Mouse (Mus musculus): Measurements from ENCODE around the gene 4930451I11Rik. TPM values are rescaled to one million over a fixed set of nuclear protein-coding genes. Genes with fewer than 3 reads are reported as not detected.

The 4930451I11Rik gene
- total and polyA plus RNA-seq, 3 experiments, result not detected

- Histone ChIP-seq H3K9ac (ENCODE audit: insufficient read depth, low read depth) (no peak overlapping the region), H3K27ac (ENCODE audit: insufficient read depth, low read depth) (no peak overlapping the region), H3K9me3 (replicated peaks; ENCODE audit: low read length) (peaks cover 5% of the 10 kb centered on the region), H3K79me2 (replicated peaks; ENCODE audit: control insufficient read depth, extremely low read depth, insufficient read depth, poor library complexity, severe bottlenecking) (peaks cover 6% of the 10 kb centered on the region), H3K4me1 (ENCODE audit: control insufficient read depth in 1 of 2, insufficient read depth in 2 of 2) (peaks cover 5 to 55% of the 10 kb centered on the region in 2 experiments; a peak in 3 of 4 replicates), H3K4me3 (replicated peaks in 1 of 3; ENCODE audit: low read depth in 2 of 3, low read length in 2 of 3, poor library complexity in 1 of 3) (no peak overlapping the region), H3K27me3 (replicated peaks) (no peaks in the 10 kb centered on the region), H3K36me3 (replicated peaks in 1 of 2; ENCODE audit: control insufficient read depth in 1 of 2, insufficient read depth in 1 of 2, low read length in 1 of 2) (peaks cover 88 to 99% of the 10 kb centered on the region in 2 experiments), H3K4me2 (ENCODE audit: insufficient read depth, low read depth, poor library complexity, severe bottlenecking) (no peak overlapping the region)
- in situ Hi-C loops (cut with MboI; ENCODE audit: low pct_ligation_motif_present, low pct_unique_long_range_greater_than_20kb, low sequenced_read_pairs), result loop anchor here (5.0 kb wide), 3 partner anchors 82 to 993 kb away; partner anchors contain the start of gene Setd1a
- no peak for DNase-seq (ENCODE audit: extremely low read depth)
- dilution Hi-C loops (cut with MboI; ENCODE audit: extremely low pct_ligation_motif_present, extremely low pct_unique_long_range_greater_than_20kb, low sequenced_read_pairs), result no loop called here
- TF ChIP-seq HCFC1 (IDR thresholded peaks at IDR 0.05; ENCODE audit: low read depth, low read length) (no peak), CHD2 (IDR thresholded peaks at IDR 0.05; ENCODE audit: low read length) (no peak), MYC (IDR thresholded peaks at IDR 0.05; ENCODE audit: low read depth, low read length) (no peak), MXI1 (IDR thresholded peaks at IDR 0.05; ENCODE audit: low read depth, low read length) (no peak), E2F4 (IDR thresholded peaks at IDR 0.05; ENCODE audit: insufficient replicate concordance, low read depth, low read length) (no peak), KAT2A (IDR thresholded peaks at IDR 0.05; ENCODE audit: insufficient replicate concordance, low read length) (no peak), MEF2A (IDR thresholded peaks at IDR 0.05; ENCODE audit: borderline replicate concordance, low read depth, low read length) (no peak), MAZ (IDR thresholded peaks at IDR 0.05; ENCODE audit: low read depth, low read length) (no peak)
These were observed 47.0 kb downstream of the 4930451I11Rik start for GRCm38 (mm10) chr7:126784469-126784868.

- in situ Hi-C loops (cut with MboI; ENCODE audit: low pct_ligation_motif_present, low pct_unique_long_range_greater_than_20kb, low sequenced_read_pairs), result loop anchor here (5.0 kb wide), 3 partner anchors 80 to 995 kb away; partner anchors contain the start of gene Setd1a
- no peak for DNase-seq (ENCODE audit: extremely low read depth)
- H3K79me2 ChIP-seq (replicated peaks; ENCODE audit: control insufficient read depth, extremely low read depth, insufficient read depth, poor library complexity, severe bottlenecking), result peaks cover 2% of the 10 kb centered on the region; the same call in 1 of the 2 replicates
- peaks cover 11 to 69% of the 10 kb centered on the region in 2 experiments for H3K4me1 ChIP-seq (ENCODE audit: control insufficient read depth in 1 of 2, insufficient read depth in 2 of 2)
- no peak for TF ChIP-seq POLR2A (IDR thresholded peaks at IDR 0.05; ENCODE audit: low read depth, low read length)
- no peak for TF ChIP-seq MAZ (IDR thresholded peaks at IDR 0.05; ENCODE audit: low read depth, low read length)
- TF ChIP-seq JUN (IDR thresholded peaks at IDR 0.05; ENCODE audit: insufficient read depth, low read depth, low read length), result no peak
- TF ChIP-seq USF1 (IDR thresholded peaks at IDR 0.05; ENCODE audit: low read depth, low read length), result no peak
- no peak for TF ChIP-seq NRF1 (IDR thresholded peaks at IDR 0.05; ENCODE audit: low read depth, low read length)
- TF ChIP-seq SIN3A (IDR thresholded peaks at IDR 0.05; ENCODE audit: low read length), result no peak
- TF ChIP-seq CHD2 (IDR thresholded peaks at IDR 0.05; ENCODE audit: low read length), result no peak
- no peak for TF ChIP-seq ZC3H11A (IDR thresholded peaks at IDR 0.05; ENCODE audit: low read depth, low read length)
- TF ChIP-seq SMC3 (IDR thresholded peaks at IDR 0.05; ENCODE audit: low read depth, low read length), result no peak
- TF ChIP-seq RAD21 (IDR thresholded peaks at IDR 0.05; ENCODE audit: low read depth, low read length), result no peak
- no peak overlapping the region for H3K9ac ChIP-seq (ENCODE audit: insufficient read depth, low read depth)
- peaks cover 5% of the 10 kb centered on the region for H3K9me3 ChIP-seq (replicated peaks; ENCODE audit: low read length)
- no peaks in the 10 kb centered on the region for H3K27me3 ChIP-seq (replicated peaks)
- H3K4me2 ChIP-seq (ENCODE audit: insufficient read depth, low read depth, poor library complexity, severe bottlenecking), result no peak overlapping the region
- no peak overlapping the region for H3K4me3 ChIP-seq (replicated peaks in 1 of 3; ENCODE audit: low read depth in 2 of 3, low read length in 2 of 3, poor library complexity in 1 of 3)
- dilution Hi-C loops (cut with MboI; ENCODE audit: extremely low pct_ligation_motif_present, extremely low pct_unique_long_range_greater_than_20kb, low sequenced_read_pairs), result no loop called here
- H3K27ac ChIP-seq (ENCODE audit: insufficient read depth, low read depth), result no peak overlapping the region
- peaks cover 85 to 96% of the 10 kb centered on the region in 2 experiments for H3K36me3 ChIP-seq (replicated peaks in 1 of 2; ENCODE audit: control insufficient read depth in 1 of 2, insufficient read depth in 1 of 2, low read length in 1 of 2)
These were observed 48.7 kb downstream of the 4930451I11Rik start for GRCm38 (mm10) chr7:126782693-126783092.

Measured in CH12.LX (cell line).